Mouse (Mus musculus) forebrain, embryonic 11.5 days (tissue): ENCODE measurements around the gene Exd1. TPM values are rescaled to one million over a fixed set of nuclear protein-coding genes. Genes with fewer than 3 reads are reported as not detected.

Experiments used
- polyA plus RNA-seq: library from polyadenylated mRNA; unstranded; fragments of >200 nt; fragmentation: Nextera tagmentation; extraction: Ambion mirVana; gene quantifications from 2 replicates; pipeline ENCODE4 v1.2.1, GENCODE M21; 2014

Exd1 gene
- polyA plus RNA-seq, 1 experiment from 2014 or later = 0.13 TPM

Other genes starting within 250 kb of the Exd1 start
- gene Dll4, start 221.8 kb downstream of the Exd1 start, polyA plus RNA-seq = 2.8 and 3.7 TPM in 2 replicates
- gene Chac1, start 196.4 kb downstream of the Exd1 start, polyA plus RNA-seq = 0.90 and 2.0 TPM in 2 replicates
- gene Ino80, start 69.9 kb downstream of the Exd1 start, polyA plus RNA-seq = 6.2 and 6.5 TPM in 2 replicates
- 56.6 and 61.0 TPM in 2 replicates for gene Chp1, start 70 bp upstream of the Exd1 start, polyA plus RNA-seq
- 120 and 131 TPM in 2 replicates for gene Nusap1, start 70.7 kb upstream of the Exd1 start, polyA plus RNA-seq
- gene Oip5, start 70.8 kb upstream of the Exd1 start, polyA plus RNA-seq = 34.9 and 36.7 TPM in 2 replicates
- gene Ndufaf1, start 115.2 kb upstream of the Exd1 start, polyA plus RNA-seq = 37.7 and 39.5 TPM in 2 replicates
- 32.1 and 39.5 TPM in 2 replicates for gene Rtf1, start 127.4 kb upstream of the Exd1 start, polyA plus RNA-seq
- gene Itpka, start 194.7 kb upstream of the Exd1 start, polyA plus RNA-seq = 1.5 and 1.6 TPM in 2 replicates
- gene Ltk, start 212.8 kb upstream of the Exd1 start, polyA plus RNA-seq = 0.11 and 0.19 TPM in 2 replicates
- 38.1 and 40.3 TPM in 2 replicates for gene Rpap1, start 239.9 kb upstream of the Exd1 start, polyA plus RNA-seq